Mouse (Mus musculus) hematopoietic stem cell, adult 5-6 weeks (primary cell): ENCODE measurements around the gene Gm1673. TPM values are rescaled to one million over a fixed set of nuclear protein-coding genes. Genes with fewer than 3 reads are reported as not detected.
A peak's percentile ranks its signal among the peaks of the same experiment; 100 is the strongest.
"Not testable (repeated sequence)": the region's sequence is repeated elsewhere in the genome, so short reads cannot be mapped to it uniquely, and the experiment has no call there.

Experiments
- ATAC-seq, 2 experiments: fragments of 125-278 bp in 1 of 2; replicated peaks in 1 of 2; 2 replicates each; pipeline ENCODE4 v1.8.0; 2016 to 2017; ENCODE audit warnings: inconsistent platforms in 2 of 2, mild to moderate bottlenecking in 2 of 2, moderate number of reproducible peaks in 2 of 2, low read depth in 1 of 2, moderate TSS enrichment in 1 of 2; ENCODE audit not compliant: low FRiP score in 2 of 2, poor library complexity in 2 of 2, severe bottlenecking in 2 of 2, insufficient read depth in 1 of 2, low TSS enrichment in 1 of 2
- total RNA-seq: library from RNA; stranded (forward); fragments of 172-1452, 232-1000 nt; gene quantifications from 2 replicates; pipeline ENCODE4 v1.2.3, GENCODE M21; 2017

Gm1673 gene
- total RNA-seq = 2.6 TPM in 1 of 2 replicates, not detected in the other

DNA sequence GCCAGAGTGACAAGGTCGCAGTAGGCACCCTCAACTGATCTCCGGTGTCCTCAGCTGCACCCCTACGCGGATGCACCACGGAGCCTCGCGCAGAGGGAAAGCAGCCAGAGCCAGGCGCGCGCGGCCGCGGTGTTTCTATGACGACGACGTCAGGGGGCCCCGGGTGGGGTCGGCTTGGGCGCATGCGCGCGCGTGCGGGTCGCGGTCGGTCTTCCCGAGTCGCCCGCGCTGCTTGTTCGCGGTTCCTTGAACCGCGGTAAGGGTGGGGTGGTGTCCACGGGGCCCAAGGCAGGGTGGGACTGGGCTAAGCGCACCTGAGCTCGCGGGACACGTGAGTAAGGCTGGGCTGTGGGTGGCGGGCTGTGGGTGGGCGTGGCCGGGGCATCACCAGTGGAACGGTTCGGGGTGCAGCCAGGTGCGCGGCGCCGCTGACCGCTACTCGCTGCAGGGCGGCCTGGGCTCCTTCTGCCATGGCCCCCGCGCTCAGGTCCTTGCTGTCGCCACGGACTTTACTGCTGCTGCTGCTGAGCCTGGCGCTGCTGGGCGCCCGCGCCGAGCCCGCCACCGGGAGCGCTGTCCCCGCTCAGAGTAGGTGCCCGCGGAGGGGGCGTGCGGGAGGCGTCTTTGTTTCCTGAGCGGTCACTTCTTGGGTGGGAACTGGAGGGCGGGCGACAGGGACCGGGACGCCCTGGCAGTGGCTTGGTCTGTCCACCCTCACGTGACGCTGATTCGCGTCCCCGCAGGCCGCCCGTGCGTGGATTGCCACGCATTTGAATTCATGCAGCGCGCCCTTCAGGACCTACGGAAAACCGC lies at the start of gene Gm1673:
TSS of gene Gm1673 (plus strand) at position 125 of the 813 bp plus-strand sequence.
- ATAC-seq = peak; percentile 54 to 67; a peak in 3 of 4 replicates

DNA sequence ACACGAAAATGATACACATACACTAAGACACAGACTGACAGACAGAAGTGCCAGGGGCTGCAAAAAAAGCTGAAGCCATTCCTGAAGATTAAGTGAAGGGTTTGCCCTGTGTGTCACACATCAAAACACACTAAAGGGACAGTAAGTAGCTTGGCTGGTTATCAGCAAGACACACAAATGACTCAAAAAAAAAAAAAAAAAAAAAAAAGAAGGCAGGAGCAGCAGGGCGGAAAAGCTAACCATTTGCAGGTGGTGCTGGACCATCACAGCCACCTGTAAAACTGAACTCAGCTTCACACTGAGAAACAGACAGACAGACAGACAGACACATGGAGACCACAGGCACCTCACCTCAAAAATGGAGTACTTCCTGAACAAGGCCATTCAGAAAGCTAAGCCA lies 49.2 kb upstream of the Gm1673 start:
- no peak for ATAC-seq

DNA sequence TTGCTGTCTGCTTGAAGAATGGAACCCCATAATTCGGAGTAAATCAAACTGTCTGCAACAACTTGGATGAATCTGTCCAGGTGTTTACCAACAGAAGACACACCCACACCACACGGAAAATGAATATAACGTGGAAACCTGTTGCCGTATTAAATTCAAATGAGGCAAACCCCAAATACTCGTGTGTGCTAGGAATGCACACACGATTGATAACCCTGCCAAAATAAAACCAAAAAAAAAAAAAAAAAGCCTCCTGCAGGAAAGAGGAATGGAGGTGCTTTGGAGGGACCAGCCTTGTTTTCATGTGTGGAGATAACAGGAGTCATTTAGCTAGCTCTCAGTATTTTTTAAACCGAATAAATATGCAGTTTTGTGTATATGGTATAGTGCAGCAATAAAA lies 48.4 kb upstream of the Gm1673 start:
- ATAC-seq = no peak

DNA sequence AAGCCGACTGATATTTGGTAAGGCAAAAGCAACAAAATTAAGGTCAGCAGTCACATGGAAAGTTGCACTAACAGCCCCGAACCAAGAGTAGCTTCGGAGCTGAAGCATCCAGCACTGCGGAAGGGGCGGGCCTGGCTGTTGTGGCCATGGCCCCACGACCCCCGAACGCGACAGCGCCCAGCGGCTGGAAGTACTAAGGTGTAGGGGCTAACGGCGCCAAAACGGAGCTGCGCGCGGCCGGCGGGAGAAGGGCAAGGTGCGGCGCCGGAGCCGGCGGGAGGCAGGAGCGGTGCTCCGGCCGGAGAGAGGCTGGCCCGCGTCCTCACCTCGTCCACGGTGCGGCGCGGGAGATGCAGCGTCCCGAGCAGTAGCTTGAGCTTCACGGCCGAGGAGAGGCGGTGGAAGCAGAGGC lies 47.5 kb upstream of the Gm1673 start:
- peak in 1 of 2 experiments; percentile 1; a peak in 1 of 4 replicates for ATAC-seq

DNA sequence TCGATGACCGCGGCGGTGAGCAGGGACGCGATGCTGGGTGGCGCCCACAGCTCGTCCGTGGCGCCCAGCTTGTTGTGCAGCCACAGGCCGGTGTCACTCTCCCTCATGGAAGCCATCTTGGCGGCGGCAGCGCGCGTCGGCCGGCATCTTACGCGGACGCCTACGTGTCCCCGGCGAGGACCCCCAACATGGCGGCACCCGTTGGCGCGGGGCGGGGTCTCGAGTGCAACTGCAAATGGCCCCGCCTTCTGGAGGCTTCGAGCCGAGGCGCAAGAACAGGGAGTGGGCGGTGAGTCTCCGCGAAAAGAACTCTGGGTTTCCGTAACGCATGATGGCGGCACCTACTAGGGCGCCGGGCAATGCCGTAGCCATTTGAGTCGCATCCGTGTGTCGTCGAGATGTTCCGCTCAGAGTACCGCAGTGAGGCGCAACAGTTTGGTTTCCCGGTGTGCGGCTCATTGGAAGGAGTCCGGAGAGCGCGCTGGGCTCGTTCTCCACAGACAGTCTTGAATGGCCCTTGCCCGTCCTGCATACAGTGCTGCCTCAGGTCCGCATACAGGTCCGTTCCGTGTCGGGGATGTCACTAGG lies 47.0 kb upstream of the Gm1673 start, which contains the start of gene Nelfa:
TSS of gene Nelfa (minus strand) at position 294 of the 588 bp plus-strand sequence.
- ATAC-seq = peak; percentile 97 to 98

DNA sequence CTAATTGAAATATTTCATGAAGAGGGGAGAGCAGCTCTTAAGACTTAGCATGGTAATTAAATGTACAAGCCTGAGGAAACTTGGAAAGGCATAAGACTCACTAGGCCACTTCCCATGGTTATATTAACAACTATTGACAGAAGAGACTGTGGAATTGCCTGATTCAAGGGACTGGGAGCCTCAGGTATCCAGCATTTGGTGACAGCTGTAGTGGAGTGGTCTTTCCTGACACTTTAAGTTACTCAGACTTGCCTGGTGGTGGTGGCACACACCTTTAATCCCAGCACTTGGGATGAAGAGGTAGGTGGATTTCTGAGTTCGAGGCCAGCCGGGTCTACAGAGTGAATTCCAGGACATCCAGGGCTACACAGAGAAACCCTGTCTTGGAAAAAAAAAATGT lies 46.0 kb upstream of the Gm1673 start:
- ATAC-seq = no peak

DNA sequence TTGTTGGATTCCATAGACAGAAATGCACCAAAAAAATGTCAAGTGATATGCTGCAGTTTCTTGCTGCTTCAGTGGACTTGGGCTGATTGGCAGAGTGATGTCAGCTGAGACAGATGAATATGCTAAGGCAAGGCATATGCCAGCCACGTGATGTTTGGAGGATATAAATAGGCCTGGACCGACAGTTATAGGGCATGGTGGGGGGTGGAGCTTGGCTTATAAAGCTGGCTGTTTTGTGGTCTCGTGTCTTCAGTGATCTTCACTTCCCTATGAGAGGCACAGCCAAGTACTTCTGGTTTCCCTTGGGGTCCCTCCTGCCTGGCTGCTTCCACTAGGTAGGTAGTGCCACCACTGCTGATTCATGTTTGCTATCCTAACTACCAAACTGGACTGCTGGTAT lies 44.8 kb upstream of the Gm1673 start:
- ATAC-seq = no peak

DNA sequence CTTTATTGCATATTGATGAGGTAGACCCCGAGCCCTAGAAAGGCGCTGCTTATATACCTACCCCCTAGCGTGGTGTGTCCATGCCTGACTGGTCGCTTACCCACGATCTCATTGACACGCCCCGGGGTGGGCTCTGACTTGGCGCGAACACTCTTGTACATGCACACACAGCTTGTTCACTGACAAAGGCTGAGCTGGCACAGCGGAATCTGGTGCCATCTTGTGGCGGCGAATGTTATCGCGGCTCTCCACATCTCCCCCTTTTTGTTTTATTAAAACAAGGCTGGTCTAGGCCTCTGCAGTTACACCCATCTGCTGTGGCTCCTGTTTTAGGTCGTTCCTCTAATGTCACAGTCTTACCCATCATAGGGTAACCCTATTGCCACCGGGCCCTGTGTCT lies 36.2 kb upstream of the Gm1673 start:
- not testable (repeated sequence) for ATAC-seq

DNA sequence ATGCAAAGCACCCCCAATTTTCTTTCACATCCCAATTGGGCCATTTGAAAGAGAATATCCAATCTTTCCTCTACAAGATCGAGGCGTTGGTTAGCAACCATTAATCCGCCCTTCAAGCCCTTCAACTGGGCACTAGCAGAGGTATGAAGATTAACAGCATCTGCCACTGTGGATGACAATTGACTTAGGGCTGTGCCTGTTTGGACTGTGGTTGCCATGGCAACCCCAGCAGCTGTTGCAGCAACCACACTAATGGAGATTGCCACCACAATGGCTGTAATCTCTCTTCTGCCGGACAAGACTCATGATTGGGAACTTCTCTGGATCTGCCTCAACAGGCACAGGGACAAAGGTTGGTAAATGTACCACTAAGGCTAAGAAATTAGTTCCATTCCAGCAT lies 34.9 kb upstream of the Gm1673 start:
- ATAC-seq = no peak

DNA sequence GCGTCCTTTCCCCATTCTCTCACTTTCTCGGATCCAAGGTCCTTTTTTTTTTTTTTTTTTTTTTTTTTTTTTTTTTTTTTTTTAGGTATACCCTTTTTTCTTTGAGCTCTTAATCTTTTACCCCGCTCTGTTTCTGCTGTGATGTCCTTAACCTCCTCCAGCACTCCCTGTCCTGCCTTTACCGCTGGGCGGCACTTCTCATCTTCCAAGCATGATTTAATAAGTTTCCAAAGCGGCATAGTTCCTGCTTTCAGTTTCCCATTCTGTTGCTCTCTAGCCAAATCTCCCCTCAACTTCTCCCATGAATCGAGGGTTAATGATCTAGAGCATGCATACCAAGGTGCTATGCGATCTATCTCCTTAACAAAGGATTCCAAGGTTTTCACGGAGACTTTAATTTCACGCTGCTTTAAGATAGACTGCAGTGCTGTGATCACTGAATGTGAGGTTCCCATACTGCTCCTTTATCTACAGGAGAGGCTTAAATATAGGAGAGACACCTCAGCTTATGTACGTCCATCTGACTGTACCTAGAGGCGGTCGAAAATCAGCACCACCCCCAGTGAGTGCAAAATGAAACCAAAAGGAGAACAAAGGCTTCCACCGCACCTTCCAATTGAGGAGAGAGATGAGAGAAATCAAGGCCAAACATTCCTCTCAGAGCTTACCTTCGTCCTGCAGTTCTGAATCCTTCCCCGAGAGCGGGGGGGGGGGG lies 29.6 kb upstream of the Gm1673 start:
- no peak for ATAC-seq

DNA sequence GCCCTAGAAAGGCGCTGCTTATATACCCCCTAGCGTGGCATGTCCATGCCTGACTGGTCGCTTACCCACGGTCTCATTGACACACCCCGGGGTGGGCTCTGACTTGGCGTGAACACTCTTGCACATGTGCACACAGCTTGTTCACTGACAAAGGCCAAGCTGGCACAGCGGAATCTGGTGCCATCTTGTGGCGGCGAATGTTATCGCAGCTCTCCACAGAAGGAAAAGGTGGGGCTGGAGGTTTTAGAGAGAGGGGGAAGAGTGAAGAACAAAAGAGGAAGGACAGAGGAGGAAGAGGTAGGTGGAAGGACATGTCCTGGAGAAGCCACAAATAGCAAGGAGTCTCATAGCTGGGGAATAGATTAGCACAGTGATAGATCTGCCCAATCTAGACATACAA lies 28.9 kb upstream of the Gm1673 start:
- peak; percentile 27 to 69; a peak in 1 of 4 replicates for ATAC-seq

DNA sequence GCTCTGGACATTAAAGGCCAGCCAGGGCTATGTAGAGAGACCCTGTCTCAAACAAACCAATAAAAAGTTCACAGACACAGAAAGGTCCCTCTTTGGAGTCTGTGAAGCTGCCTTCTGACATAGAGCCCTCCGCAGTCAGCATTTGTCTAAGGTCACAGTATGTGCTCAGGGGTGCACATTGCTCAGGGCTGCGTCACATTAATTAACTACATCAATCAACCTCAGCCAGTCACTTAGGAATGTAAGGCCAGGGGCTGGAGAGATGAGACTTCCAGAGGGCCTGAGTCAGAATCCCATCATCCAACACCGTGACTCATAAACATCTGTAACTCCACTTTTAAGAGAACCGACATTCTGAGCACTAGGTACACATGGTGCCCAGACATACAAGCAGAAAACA lies 27.4 kb upstream of the Gm1673 start:
- no peak for ATAC-seq

DNA sequence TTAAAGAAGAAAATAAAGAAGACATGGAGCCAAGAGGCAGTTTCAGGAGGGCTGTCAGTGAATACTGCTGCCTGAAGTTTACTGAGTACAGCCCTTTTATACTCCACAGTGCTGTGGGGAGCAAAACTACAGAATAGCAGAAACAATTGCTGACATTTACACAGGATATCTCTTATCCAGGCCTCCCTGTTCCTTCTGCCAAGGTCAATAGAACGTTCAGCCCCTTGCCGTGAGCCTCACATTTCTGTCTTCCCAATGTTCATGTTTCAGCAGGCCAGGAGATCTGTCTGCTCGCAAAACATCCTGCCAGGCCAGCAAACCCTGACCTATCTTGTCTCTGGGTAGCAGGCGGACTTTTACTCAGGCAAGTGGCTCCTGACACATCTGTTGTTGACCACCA lies 23.9 kb upstream of the Gm1673 start:
- no peak for ATAC-seq

DNA sequence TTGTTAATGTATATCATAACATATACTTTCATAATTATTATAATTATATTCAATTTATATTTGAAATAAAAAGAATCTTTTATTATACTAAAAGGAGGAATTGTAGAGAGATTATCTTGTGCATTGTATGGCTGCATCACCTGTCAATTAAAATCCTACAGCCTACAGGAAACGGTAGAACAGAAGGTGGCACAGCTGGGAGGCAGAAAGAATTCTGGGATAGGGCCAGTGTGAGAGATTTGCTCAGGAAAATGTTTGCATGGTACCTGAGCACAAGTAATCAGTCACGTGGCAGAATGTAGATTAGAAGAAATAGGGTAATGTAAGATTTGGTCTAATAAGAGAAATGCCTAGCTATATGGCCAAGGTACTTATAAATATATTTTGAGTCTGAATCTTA lies 8.5 kb upstream of the Gm1673 start:
- no peak for ATAC-seq

DNA sequence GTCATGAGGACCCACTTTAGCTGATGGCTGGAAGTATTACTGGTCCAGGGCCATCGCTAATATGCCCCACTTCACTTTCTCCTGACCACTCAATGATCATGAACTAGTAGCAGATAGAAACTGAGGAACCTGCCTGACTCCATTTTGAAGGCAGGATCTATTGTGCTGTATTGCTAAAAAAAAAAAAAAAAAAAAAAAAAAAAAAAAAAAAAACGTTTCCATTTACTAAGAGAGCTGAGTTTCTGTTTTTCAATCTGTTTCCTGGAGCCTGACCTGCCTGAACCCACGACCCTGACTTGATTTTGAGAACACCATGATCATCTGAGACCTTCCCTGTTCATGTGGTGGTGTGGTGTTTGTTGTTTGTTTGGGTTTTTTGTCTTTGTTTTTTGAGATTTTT lies 7.0 kb upstream of the Gm1673 start:
- ATAC-seq = no peak

DNA sequence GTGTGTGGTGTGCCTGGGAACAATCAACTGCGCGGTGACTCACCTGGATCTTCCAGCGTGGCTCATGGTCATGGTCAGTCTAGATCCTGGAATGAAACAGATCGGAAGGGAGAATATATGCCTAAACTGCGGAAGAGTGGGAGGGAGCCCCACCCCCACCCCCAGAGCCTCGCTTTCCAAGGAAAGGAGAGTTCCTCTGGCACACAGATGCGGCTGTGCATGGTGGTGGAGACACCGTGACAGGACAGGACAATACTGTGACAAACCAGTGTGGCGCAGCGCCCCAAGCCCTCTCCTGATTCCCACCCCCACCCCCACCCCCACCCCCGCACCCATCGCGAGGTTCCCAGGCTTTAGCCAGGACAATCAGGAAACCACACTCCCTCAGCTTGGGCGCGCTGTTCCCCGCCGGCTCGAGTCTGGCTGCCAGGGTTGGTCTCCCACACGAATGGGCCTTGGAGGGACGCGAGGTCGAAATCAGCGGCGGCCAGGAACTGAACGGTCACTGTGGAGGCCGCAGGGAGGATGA lies 438 bp upstream of the Gm1673 start:
- no peak for ATAC-seq

DNA sequence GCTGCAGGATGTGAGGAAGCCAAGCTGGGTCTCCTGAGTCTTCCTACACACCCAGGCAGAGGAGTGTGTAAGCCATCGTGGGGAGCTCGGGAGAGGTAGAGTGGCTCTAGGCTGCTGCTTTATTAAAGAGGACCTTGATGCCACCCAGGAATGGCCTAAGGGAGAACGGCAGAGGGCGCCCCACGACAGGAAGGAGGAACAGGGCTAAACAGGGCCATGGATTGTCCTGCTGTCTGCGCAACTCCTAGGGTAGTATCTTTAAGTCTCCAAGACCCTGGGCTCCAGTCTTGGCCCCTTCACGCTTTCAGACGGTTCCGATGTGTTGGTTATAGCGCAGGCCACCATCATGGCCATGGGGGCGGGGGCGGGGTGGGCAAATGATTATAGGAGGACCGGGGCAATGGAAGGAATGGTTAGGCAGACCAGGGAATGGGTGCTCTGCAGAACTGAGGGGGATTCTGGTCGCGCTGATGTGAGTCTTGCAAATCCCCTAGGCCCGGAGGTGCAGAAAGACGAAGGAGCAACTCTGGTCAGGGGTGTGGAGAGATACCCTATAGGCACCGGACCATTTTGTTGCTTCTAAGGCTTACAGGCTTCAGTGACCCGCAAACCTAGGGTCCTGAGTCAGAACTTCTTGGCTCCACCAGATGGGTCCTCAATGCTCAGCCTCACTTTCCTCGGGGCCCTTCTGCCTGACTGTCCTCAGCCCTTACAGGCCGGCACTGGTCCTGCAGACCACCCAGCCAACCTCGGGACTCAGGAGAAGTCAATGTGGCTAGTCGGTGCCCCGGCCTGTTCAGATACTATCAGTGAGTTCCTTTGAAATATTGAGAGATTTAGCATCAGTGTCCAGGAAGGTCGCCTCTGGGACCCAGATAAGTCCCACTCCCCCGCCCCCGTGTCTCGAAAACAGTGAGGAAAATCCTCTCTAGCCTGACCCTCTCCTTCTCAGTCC lies 11.7 kb downstream of the Gm1673 start:
- no peak for ATAC-seq
